Comparison of ENCODE assay signal across 25 mouse cellular contexts in the genomic region with DNA sequence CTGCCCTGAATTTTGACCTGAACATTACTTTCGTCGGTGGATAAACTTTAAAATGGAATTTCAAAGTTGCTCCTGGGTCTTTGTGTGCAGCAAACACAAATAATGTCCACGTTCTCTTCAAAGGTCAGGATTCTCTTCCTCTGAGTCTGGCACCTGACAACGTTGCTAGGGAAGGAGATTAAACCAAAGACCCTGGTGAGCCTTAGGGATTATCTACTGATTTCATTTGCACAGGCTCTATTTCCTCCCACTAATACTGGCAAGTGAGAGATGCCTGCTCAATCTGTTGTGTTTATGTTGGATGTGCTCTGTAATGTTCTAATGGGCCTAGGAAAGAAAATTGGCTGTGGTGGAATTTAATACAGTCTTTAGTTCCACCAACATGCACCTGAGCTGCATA.
A peak's percentile ranks its signal among the peaks of the same experiment; 100 is the strongest.
DNase-seq lines count a peak whose midpoint lies in the region; ATAC-seq and TF ChIP-seq lines count a peak whose summit lies in the region.
"Had no signal": no experiment of that assay in that cellular context is flagged by ENCODE, and none has a peak within 500 bp of the region (broad histone marks: within the 10 kb centered on the region; RNA-seq: fewer than 3 reads in every experiment).

No protein-coding gene starts in this region.

- H3K9ac ChIP-seq in forebrain, embryonic 11.5 days (ENCODE audit: low read length) = no peak overlapping the region
- H3K9ac ChIP-seq in midbrain, embryonic 11.5 days (ENCODE audit: low read length) = no peak overlapping the region
- no peak overlapping the region for H3K9ac ChIP-seq in midbrain, postnatal 0 days (replicated peaks; ENCODE audit: low read length, poor library complexity, severe bottlenecking)
- H3K9ac ChIP-seq: embryonic facial prominence, embryonic 12.5 days; forebrain, embryonic 13.5 days; forebrain, embryonic 15.5 days; forebrain, postnatal 0 days had no signal

- no peak overlapping the region for H3K4me3 ChIP-seq in forebrain, embryonic 10.5 days
- H3K4me3 ChIP-seq in forebrain, embryonic 11.5 days (ENCODE audit: low read depth, low read length) = no peak overlapping the region
- no peak overlapping the region for H3K4me3 ChIP-seq in midbrain, embryonic 11.5 days (ENCODE audit: low read depth, low read length)
- H3K4me3 ChIP-seq in midbrain, postnatal 0 days (ENCODE audit: low read depth, low read length) = no peak overlapping the region
- H3K4me3 ChIP-seq: embryonic facial prominence, embryonic 10.5 days; embryonic facial prominence, embryonic 12.5 days; forebrain, embryonic 13.5 days; forebrain, embryonic 15.5 days had no signal

- no peak overlapping the region for H3K4me2 ChIP-seq in forebrain, embryonic 11.5 days (ENCODE audit: low read depth, low read length, severe bottlenecking)
- H3K4me2 ChIP-seq in midbrain, embryonic 11.5 days = no peak overlapping the region
- H3K4me2 ChIP-seq in midbrain, postnatal 0 days (ENCODE audit: low read depth, low read length, poor library complexity, severe bottlenecking) = no peak overlapping the region
- H3K4me2 ChIP-seq: embryonic facial prominence, embryonic 12.5 days; forebrain, embryonic 13.5 days; forebrain, embryonic 15.5 days had no signal

- H3K27me3 ChIP-seq in forebrain, embryonic 10.5 days (ENCODE audit: poor library complexity, severe bottlenecking) = no peaks in the 10 kb centered on the region
- H3K27me3 ChIP-seq in forebrain, embryonic 11.5 days (ENCODE audit: control insufficient read depth, insufficient read depth, low read length) = no peaks in the 10 kb centered on the region
- H3K27me3 ChIP-seq in midbrain, embryonic 11.5 days (ENCODE audit: control insufficient read depth, insufficient read depth, low read length) = no peaks in the 10 kb centered on the region
- no peaks in the 10 kb centered on the region for H3K27me3 ChIP-seq in midbrain, postnatal 0 days (ENCODE audit: insufficient read depth, low read length)
- H3K27me3 ChIP-seq: CH12.LX; embryonic facial prominence, embryonic 12.5 days; forebrain, embryonic 13.5 days; forebrain, embryonic 15.5 days had no signal

- no peaks in the 10 kb centered on the region; the same call in 1 of the 2 replicates for H3K9me3 ChIP-seq in forebrain, embryonic 10.5 days
- no peaks in the 10 kb centered on the region; the same call in 1 of the 2 replicates for H3K9me3 ChIP-seq in forebrain, embryonic 11.5 days (ENCODE audit: control insufficient read depth, low read length)
- no peaks in the 10 kb centered on the region for H3K9me3 ChIP-seq in midbrain, embryonic 11.5 days (ENCODE audit: control insufficient read depth, low read length)
- no peaks in the 10 kb centered on the region for H3K9me3 ChIP-seq in midbrain, postnatal 0 days (ENCODE audit: low read length)
- H3K9me3 ChIP-seq: embryonic facial prominence, embryonic 10.5 days; embryonic facial prominence, embryonic 12.5 days; forebrain, embryonic 13.5 days; forebrain, embryonic 15.5 days; G1E had no signal

- WGBS in forebrain, embryonic 10.5 days = 31% methylated on average over 4 of the region's 4 CpGs
- WGBS in forebrain, embryonic 11.5 days = 31% methylated on average over 4 of the region's 4 CpGs
- WGBS in midbrain, embryonic 11.5 days = 13% methylated on average over 4 of the region's 4 CpGs
- WGBS in midbrain, postnatal 0 days = 19% methylated on average over 4 of the region's 4 CpGs

- TF ChIP-seq CTCF in midbrain, postnatal 0 days (IDR thresholded peaks at IDR 0.05) = no peak

- H3K36me3 ChIP-seq in forebrain, embryonic 10.5 days (replicated peaks) = no peaks in the 10 kb centered on the region
- H3K36me3 ChIP-seq in forebrain, embryonic 11.5 days (ENCODE audit: control insufficient read depth, insufficient read depth, low read length) = no peaks in the 10 kb centered on the region
- H3K36me3 ChIP-seq in midbrain, embryonic 11.5 days (ENCODE audit: control insufficient read depth, insufficient read depth, low read length) = no peaks in the 10 kb centered on the region
- H3K36me3 ChIP-seq in midbrain, postnatal 0 days (ENCODE audit: insufficient read depth, low read length) = no peaks in the 10 kb centered on the region
- H3K36me3 ChIP-seq: embryonic facial prominence, embryonic 10.5 days; embryonic facial prominence, embryonic 12.5 days; forebrain, embryonic 15.5 days; G1E had no signal

- DNase-seq in forebrain, embryonic 10.5 days (ENCODE audit: extremely low spot score, low spot score) = no peak
- DNase-seq in forebrain, embryonic 11.5 days (ENCODE audit: low spot score) = no peak
- peak; percentile 81 for DNase-seq in midbrain, embryonic 11.5 days (ENCODE audit: low spot score, missing footprints)
- DNase-seq in midbrain, postnatal 0 days (ENCODE audit: low spot score) = no peak
- DNase-seq in retina, postnatal 1 day = peak; percentile 57
- no peak for DNase-seq in retina, embryonic 14.5 days (ENCODE audit: low spot score)
- DNase-seq: adrenal gland, adult 2 months; adrenal gland, postnatal 10 days; adrenal gland, postnatal 25 days; B cell, adult 2 months; cerebellum, adult 11-12 months; cerebellum, adult 2 months; cerebellum, adult 9-10 months; cerebellum, postnatal 10 days; cerebellum, postnatal 25 days; forebrain, postnatal 0 days had no signal

- peaks cover 26% of the 10 kb centered on the region for H3K4me1 ChIP-seq in forebrain, embryonic 10.5 days
- 0 out of 2 replicates have a peak, but pooled peaks cover 3% of the 10 kb centered on the region for H3K4me1 ChIP-seq in forebrain, embryonic 11.5 days (replicated peaks; ENCODE audit: control insufficient read depth, insufficient read depth, low read length)
- H3K4me1 ChIP-seq in midbrain, embryonic 11.5 days (ENCODE audit: control insufficient read depth, insufficient read depth, low read length) = peaks cover 10% of the 10 kb centered on the region
- no peaks in the 10 kb centered on the region for H3K4me1 ChIP-seq in midbrain, postnatal 0 days (ENCODE audit: insufficient read depth, low read length)
- H3K4me1 ChIP-seq: embryonic facial prominence, embryonic 10.5 days; embryonic facial prominence, embryonic 12.5 days had no signal

- H3K27ac ChIP-seq in forebrain, embryonic 10.5 days = peak overlapping the region; percentile 40; the same call in 1 of the 2 replicates
- H3K27ac ChIP-seq in forebrain, embryonic 11.5 days (ENCODE audit: low read depth, low read length) = no peak overlapping the region
- no peak overlapping the region for H3K27ac ChIP-seq in midbrain, embryonic 11.5 days (ENCODE audit: low read depth, low read length)
- H3K27ac ChIP-seq in midbrain, postnatal 0 days (ENCODE audit: low read depth, low read length) = no peak overlapping the region
- H3K27ac ChIP-seq: embryonic facial prominence, embryonic 10.5 days; embryonic facial prominence, embryonic 12.5 days; forebrain, embryonic 13.5 days; forebrain, embryonic 15.5 days had no signal

- no peak for ATAC-seq in forebrain, embryonic 11.5 days (replicated peaks; ENCODE audit: low FRiP score)
- ATAC-seq in midbrain, embryonic 11.5 days (ENCODE audit: low FRiP score) = 0 out of 2 replicates have a peak, but pooled peaks have one; percentile 64
- ATAC-seq in midbrain, postnatal 0 days (ENCODE audit: low FRiP score) = no peak
- ATAC-seq: activated CD4-positive, CD25-positive, alpha-beta regulatory T cell, adult 4 months; CD4-positive, CD25-positive, alpha-beta regulatory T cell, adult 4 months; forebrain, embryonic 13.5 days; forebrain, embryonic 15.5 days; forebrain, postnatal 0 days; Patski had no signal

Comparison
In these comparisons a context has a peak if more than half of its experiments do, and no peak if none do; other contexts are left out.
1. DNase-seq: peak in midbrain, embryonic 11.5 days (single experiment) and retina, postnatal 1 day (single experiment); none in forebrain, embryonic 10.5 days (single experiment), forebrain, embryonic 11.5 days (single experiment), midbrain, postnatal 0 days (single experiment) and retina, embryonic 14.5 days (single experiment).